Mouse (Mus musculus) hindbrain, embryonic 11.5 days (tissue): ENCODE results near the gene Ccdc169. TPM values are rescaled to one million over a fixed set of nuclear protein-coding genes. Genes with fewer than 3 reads are reported as not detected.

ENCODE experiments used
- ATAC-seq: fragments of 200-750 bp; cut with Nextera tagmentation; 2 replicates; pipeline ENCODE4 v1.8.0; 2017; ENCODE audit warnings: mild to moderate bottlenecking, moderate TSS enrichment, moderate library complexity; ENCODE audit not compliant: low FRiP score
- DNase-seq: peaks from one replicate; pipeline ENCODE4 v3.0.0-alpha.2; 2015; ENCODE audit warnings: low spot score
- H3K27ac ChIP-seq: fragments of 300-500 bp; sonication (generic); 2 replicates; pipeline ENCODE4 v1.5.1; 2014; ENCODE audit warnings: mild to moderate bottlenecking, low read depth, low read length
- H3K27me3 ChIP-seq: fragments of 300-500 bp; sonication (generic); 2 replicates; pipeline ENCODE4 v1.6.1; 2014; ENCODE audit warnings: mild to moderate bottlenecking, low read length, moderate library complexity, mixed read lengths; ENCODE audit not compliant: control insufficient read depth, insufficient read depth
- H3K36me3 ChIP-seq: fragments of 300-500 bp; sonication (generic); 2 replicates; pipeline ENCODE4 v1.6.1; 2014; ENCODE audit warnings: mild to moderate bottlenecking, low read length, moderate library complexity, mixed read lengths; ENCODE audit not compliant: control insufficient read depth, insufficient read depth
- H3K4me1 ChIP-seq: fragments of 300-500 bp; sonication (generic); replicated peaks from 2 replicates; pipeline ENCODE4 v1.6.1; 2014; ENCODE audit warnings: low read length, mixed read lengths; ENCODE audit not compliant: control insufficient read depth, insufficient read depth
- H3K4me2 ChIP-seq: fragments of 300-500 bp; sonication (generic); replicated peaks from 2 replicates; pipeline ENCODE4 v1.6.1; 2014; ENCODE audit warnings: mild to moderate bottlenecking, low read depth, low read length
- H3K4me3 ChIP-seq: fragments of 300-500 bp; sonication (generic); 2 replicates; pipeline ENCODE4 v1.5.1; 2014; ENCODE audit warnings: low read depth, low read length
- H3K9ac ChIP-seq: fragments of 300-500 bp; sonication (generic); 2 replicates; pipeline ENCODE4 v1.6.1; 2014; ENCODE audit warnings: low read depth, low read length
- H3K9me3 ChIP-seq: fragments of 300-500 bp; sonication (generic); 2 replicates; pipeline ENCODE4 v1.6.1; 2016; ENCODE audit warnings: low read length; ENCODE audit not compliant: control insufficient read depth
- WGBS: fragments of 180-500 bp; shearing (Covaris S2); extraction: QIAGEN DNeasy Blood & Tissue Kit; methylation state at CpG from one replicate; pipeline ENCODE4 v1.1.7; 2014; 5-methylcytosine and 5-hydroxymethylcytosine counted together
- polyA plus RNA-seq: library from polyadenylated mRNA; unstranded; fragments of >200 nt; fragmentation: Nextera tagmentation; extraction: Ambion mirVana; gene quantifications from 2 replicates; pipeline ENCODE4 v1.2.1, GENCODE M21; 2014

Ccdc169 gene
- polyA plus RNA-seq, 1 experiment from 2014 or later = 0.20 TPM

DNA sequence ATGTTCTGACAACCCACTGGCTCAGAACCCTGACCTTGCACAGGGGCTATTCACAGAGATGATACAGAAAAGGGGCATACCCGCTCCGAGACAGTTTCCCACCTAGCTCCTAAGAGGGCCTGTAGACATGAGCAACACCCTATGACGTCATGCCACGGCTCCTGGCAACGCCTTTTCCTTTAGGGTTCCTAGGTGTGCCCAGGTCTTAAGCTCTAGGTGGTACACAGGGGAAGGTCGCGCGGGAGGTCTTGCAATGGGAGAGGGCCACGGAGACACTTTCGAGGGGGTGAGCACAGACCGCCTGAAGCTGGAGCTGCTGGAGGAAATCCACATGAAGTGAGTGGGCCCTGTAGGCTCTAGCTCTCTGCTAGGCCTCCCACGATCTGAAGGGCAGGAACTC, 2.7 kb downstream of the Ccdc169 start:
- DNase-seq = no peak
- no peak overlapping the region for H3K9ac ChIP-seq
- no peak overlapping the region for H3K27ac ChIP-seq
- H3K4me1 ChIP-seq = no peaks in the 10 kb centered on the region
- H3K4me3 ChIP-seq = no peak overlapping the region
- no peaks in the 10 kb centered on the region for H3K27me3 ChIP-seq
- WGBS = 91% methylated on average over 12 of the region's 12 CpGs
- no peak overlapping the region for H3K4me2 ChIP-seq
- no peak for ATAC-seq
- H3K36me3 ChIP-seq = peaks cover 3% of the 10 kb centered on the region; the same call in 1 of the 2 replicates
- H3K9me3 ChIP-seq = no peaks in the 10 kb centered on the region

- Histone ChIP-seq H3K27ac (no peak overlapping the region), H3K27me3 (no peaks in the 10 kb centered on the region), H3K4me3 (no peak overlapping the region), H3K4me1 (no peaks in the 10 kb centered on the region), H3K9me3 (no peaks in the 10 kb centered on the region), H3K36me3 (peaks cover 2% of the 10 kb centered on the region; the same call in 1 of the 2 replicates), H3K4me2 (no peak overlapping the region), H3K9ac (no peak overlapping the region)
- ATAC-seq (no peak), DNase-seq (no peak)
- WGBS = 48% methylated on average over 2 of the region's 2 CpGs
These were observed 4.3 kb downstream of the Ccdc169 start for GRCm38 (mm10) chr3:55141401-55141800.

- H3K27ac ChIP-seq = no peak overlapping the region
- H3K9ac ChIP-seq = no peak overlapping the region
- DNase-seq = no peak
- no peak overlapping the region for H3K4me2 ChIP-seq
- 72% methylated on average over 4 of the region's 4 CpGs for WGBS
- no peak overlapping the region for H3K4me3 ChIP-seq
- no peak for ATAC-seq
- H3K4me1 ChIP-seq = no peaks in the 10 kb centered on the region
- no peaks in the 10 kb centered on the region for H3K36me3 ChIP-seq
- H3K9me3 ChIP-seq = no peaks in the 10 kb centered on the region
- no peaks in the 10 kb centered on the region for H3K27me3 ChIP-seq
These were observed 7.8 kb downstream of the Ccdc169 start for GRCm38 (mm10) chr3:55144916-55145315.

DNA sequence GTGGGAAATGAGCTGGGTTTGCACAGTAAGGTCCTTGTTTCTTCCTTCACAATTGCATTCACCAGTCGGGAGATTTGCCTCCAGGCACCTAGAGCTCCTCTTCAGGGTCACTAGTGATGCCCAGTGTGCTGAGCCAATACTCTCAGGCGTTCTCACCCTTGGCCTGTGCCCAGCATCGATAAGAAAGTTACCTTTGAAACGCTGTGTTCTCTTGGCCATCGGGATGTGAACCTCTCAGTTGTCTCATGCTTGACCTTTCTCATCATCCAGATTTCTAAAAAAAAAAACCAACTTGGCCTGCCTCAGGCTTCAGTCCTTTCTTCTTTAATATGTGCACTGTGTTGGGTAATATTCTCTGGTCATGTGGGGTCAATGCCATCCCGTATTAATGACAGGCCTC, 9.3 kb downstream of the Ccdc169 start:
- ATAC-seq = no peak
- Histone ChIP-seq H3K9ac (no peak overlapping the region), H3K4me3 (no peak overlapping the region), H3K27ac (no peak overlapping the region), H3K4me2 (no peak overlapping the region), H3K9me3 (no peaks in the 10 kb centered on the region), H3K4me1 (no peaks in the 10 kb centered on the region), H3K36me3 (no peaks in the 10 kb centered on the region), H3K27me3 (no peaks in the 10 kb centered on the region)
- no peak for DNase-seq
- 76% methylated on average over 6 of the region's 6 CpGs for WGBS

DNA sequence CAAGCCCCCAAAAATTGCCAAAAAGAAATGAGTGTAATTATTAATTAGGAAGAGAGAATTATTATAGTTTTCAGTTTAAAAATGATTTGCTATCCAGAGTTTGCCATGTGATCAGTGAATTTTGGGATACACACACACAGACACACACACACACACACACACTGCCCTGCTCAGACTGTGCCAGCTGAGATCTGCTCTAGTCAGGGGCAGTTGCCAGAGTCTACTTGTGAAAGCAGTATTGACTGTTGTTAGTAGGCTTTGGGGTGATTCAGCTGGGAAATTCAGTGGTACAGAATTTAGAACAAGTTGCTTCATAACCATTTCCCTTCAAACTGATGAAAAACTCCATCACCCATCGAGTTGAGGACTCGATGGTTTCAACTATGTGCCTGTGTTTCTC, 10.0 kb downstream of the Ccdc169 start:
- Histone ChIP-seq H3K4me1 (no peaks in the 10 kb centered on the region), H3K36me3 (no peaks in the 10 kb centered on the region), H3K27ac (no peak overlapping the region), H3K9ac (no peak overlapping the region), H3K4me3 (no peak overlapping the region), H3K27me3 (no peaks in the 10 kb centered on the region), H3K4me2 (no peak overlapping the region), H3K9me3 (no peaks in the 10 kb centered on the region)
- WGBS = 84% methylated on average over 2 of the region's 2 CpGs
- DNase-seq (no peak), ATAC-seq (no peak)

DNA sequence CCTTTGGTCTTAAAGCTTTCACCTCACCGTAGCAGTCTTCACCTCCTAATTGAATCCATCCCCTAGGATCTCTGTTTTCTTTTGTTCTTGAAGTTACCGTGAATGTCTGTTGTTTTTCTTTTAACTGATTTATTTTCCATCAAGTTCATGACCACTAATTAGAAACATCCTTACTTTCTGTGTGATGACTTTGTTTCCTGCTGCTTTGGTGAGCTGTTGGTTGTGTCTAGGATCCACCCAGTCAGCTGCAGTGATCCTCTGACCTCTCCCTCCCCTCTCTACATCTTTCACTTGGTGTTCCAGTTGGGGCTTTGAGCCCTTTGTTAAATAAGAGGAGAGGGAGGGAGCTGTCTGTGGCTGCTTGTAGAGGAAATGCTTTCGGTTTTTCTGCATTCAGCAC, 11.0 kb downstream of the Ccdc169 start:
- Histone ChIP-seq H3K36me3 (no peaks in the 10 kb centered on the region), H3K4me3 (no peak overlapping the region), H3K27ac (no peak overlapping the region), H3K9ac (no peak overlapping the region), H3K4me1 (no peaks in the 10 kb centered on the region), H3K27me3 (no peaks in the 10 kb centered on the region), H3K9me3 (no peaks in the 10 kb centered on the region), H3K4me2 (no peak overlapping the region)
- peak; percentile 23 for DNase-seq
- 26% methylated on average over 3 of the region's 3 CpGs for WGBS
- ATAC-seq = no peak

- no peak overlapping the region for H3K27ac ChIP-seq
- no peak overlapping the region for H3K4me2 ChIP-seq
- H3K27me3 ChIP-seq = no peaks in the 10 kb centered on the region
- no peak overlapping the region for H3K9ac ChIP-seq
- no peaks in the 10 kb centered on the region for H3K4me1 ChIP-seq
- no peaks in the 10 kb centered on the region for H3K9me3 ChIP-seq
- H3K4me3 ChIP-seq = no peak overlapping the region
- WGBS = 44% methylated on average over 7 of the region's 7 CpGs
- H3K36me3 ChIP-seq = no peaks in the 10 kb centered on the region
- ATAC-seq (no peak), DNase-seq (peak; percentile 75)
These were observed 14.7 kb downstream of the Ccdc169 start for GRCm38 (mm10) chr3:55151656-55152433.

DNA sequence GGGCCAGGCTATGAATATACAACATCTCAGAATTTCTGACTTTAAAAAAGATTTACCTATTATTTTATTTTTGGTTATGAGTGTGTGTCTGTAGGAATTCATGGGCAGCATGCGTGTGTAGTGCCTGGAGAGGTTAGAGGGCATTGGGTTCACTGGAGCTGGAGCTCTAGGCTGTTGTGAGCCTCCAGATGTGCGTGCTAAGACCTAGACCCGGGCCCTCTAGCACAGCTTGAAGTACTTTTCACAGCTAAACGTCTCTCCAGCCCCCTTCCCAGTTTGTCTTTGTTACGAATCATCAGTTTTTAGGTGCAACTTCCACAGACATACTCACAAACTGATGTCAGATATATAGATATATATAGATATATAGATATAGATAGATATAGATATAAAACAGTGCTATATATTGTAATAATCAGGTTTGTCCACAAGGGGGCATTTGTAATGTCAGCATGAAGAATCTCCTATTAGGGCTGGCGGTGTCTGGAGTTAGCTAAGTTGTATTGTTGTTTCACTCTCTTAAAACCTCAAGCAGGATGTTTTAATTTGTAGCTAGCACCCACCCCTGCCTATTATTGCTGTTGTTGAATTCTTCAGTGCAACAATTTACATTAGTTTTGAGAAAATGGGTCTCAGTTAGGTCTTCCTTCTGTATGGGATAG, 15.7 kb downstream of the Ccdc169 start:
- Histone ChIP-seq H3K27me3 (no peaks in the 10 kb centered on the region), H3K27ac (no peak overlapping the region), H3K9ac (no peak overlapping the region), H3K4me1 (no peaks in the 10 kb centered on the region), H3K4me3 (no peak overlapping the region), H3K9me3 (no peaks in the 10 kb centered on the region), H3K36me3 (no peaks in the 10 kb centered on the region), H3K4me2 (no peak overlapping the region)
- 70% methylated on average over 6 of the region's 6 CpGs for WGBS
- no peak for ATAC-seq
- DNase-seq = peak; percentile 51

DNA sequence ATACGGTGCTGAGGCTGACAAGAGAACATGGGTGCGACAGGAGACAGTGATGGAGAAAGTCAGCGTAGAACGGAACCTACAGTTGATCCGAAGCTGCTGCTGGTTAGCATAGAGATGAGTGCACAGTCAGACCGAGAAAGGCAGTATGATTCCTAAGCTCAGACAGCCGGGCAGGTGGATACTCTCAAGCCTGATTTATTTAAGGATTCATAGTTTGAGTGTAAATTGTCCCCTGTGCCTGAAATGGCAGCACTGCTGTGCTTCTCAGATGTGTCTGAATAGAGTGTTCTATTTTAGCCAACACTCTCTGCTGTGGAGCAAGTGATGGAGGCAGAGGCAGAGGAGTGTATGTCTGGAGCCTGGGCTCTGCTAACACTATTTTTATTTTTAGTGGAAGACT, 17.0 kb downstream of the Ccdc169 start:
- ATAC-seq (no peak), DNase-seq (no peak)
- no peak overlapping the region for H3K9ac ChIP-seq
- no peaks in the 10 kb centered on the region for H3K4me1 ChIP-seq
- 91% methylated on average over 7 of the region's 7 CpGs for WGBS
- H3K27ac ChIP-seq = no peak overlapping the region
- no peaks in the 10 kb centered on the region for H3K9me3 ChIP-seq
- no peaks in the 10 kb centered on the region for H3K27me3 ChIP-seq
- H3K4me2 ChIP-seq = no peak overlapping the region
- H3K36me3 ChIP-seq = no peaks in the 10 kb centered on the region
- H3K4me3 ChIP-seq = no peak overlapping the region
